Mouse (Mus musculus) small intestine, adult 2 months (tissue): ENCODE measurements around the gene Ccr7.

ENCODE experiments used
- CTCF ChIP-seq: fragments of 200-500 bp; IDR thresholded peaks from 2 replicates; pipeline ENCODE4 v1.5.1; 2012; ENCODE audit warnings: low read depth, mild to moderate bottlenecking, control low read depth, inconsistent platforms, low read length, moderate library complexity, mixed read lengths; ENCODE audit not compliant: insufficient replicate concordance, insufficient read length; ENCODE audit errors: extremely low read depth
- POLR2A ChIP-seq: fragments of 200-500 bp; IDR thresholded peaks from 2 replicates; pipeline ENCODE4 v1.6.1; 2012; ENCODE audit warnings: low read depth, mild to moderate bottlenecking, control low read depth, inconsistent platforms, low read length, moderate library complexity

GRCm38 (mm10) chr11:99154987-99155641 is at the start of gene Ccr7:
- no peak for TF ChIP-seq CTCF
- no peak for TF ChIP-seq POLR2A
